Mouse (Mus musculus) mature B cell (primary cell): ENCODE data around the gene Aamdc.

Source experiments
- in situ Hi-C: fragments of 300-500 bp; cut with MboI; formaldehyde crosslinking; loops from 2 replicates; pipeline ENCODE4 v1.14.3; 2019

The Aamdc gene

GRCm38 (mm10) chr7:97579067-97579975 lies at the start of gene Aamdc, which contains the start of gene Rsf1:
TSS of gene Aamdc (minus strand) at chr7:97579497.
TSS of gene Rsf1 (plus strand) at chr7:97579889.
- in situ Hi-C loops: no loop called here

- in situ Hi-C loops: no loop called here
Observed at GRCm38 (mm10) chr7:97623402-97623801, 44.1 kb upstream of the Aamdc start.

- in situ Hi-C loops: no loop called here
Observed at GRCm38 (mm10) chr7:97622676-97623075, 43.4 kb upstream of the Aamdc start.

- in situ Hi-C loops: no loop called here
Observed at GRCm38 (mm10) chr7:97621346-97621745, 42.0 kb upstream of the Aamdc start.

- in situ Hi-C loops: no loop called here
Observed at GRCm38 (mm10) chr7:97598548-97598947, 19.3 kb upstream of the Aamdc start.

GRCm38 (mm10) chr7:97593535-97593934 lies 14.2 kb upstream of the Aamdc start:
- in situ Hi-C loops: no loop called here

- in situ Hi-C loops: no loop called here
Observed at GRCm38 (mm10) chr7:97592396-97592795, 13.1 kb upstream of the Aamdc start.

- in situ Hi-C loops: no loop called here
Observed at GRCm38 (mm10) chr7:97591336-97591735, 12.0 kb upstream of the Aamdc start.

GRCm38 (mm10) chr7:97590488-97590887 lies 11.2 kb upstream of the Aamdc start:
- in situ Hi-C loops: no loop called here

GRCm38 (mm10) chr7:97588506-97588905 lies 9.2 kb upstream of the Aamdc start:
- in situ Hi-C loops: no loop called here

GRCm38 (mm10) chr7:97580843-97581214 lies 1.5 kb upstream of the Aamdc start:
- in situ Hi-C loops: no loop called here

- in situ Hi-C loops: no loop called here
Observed at GRCm38 (mm10) chr7:97579976-97580842, 912 bp upstream of the Aamdc start.

- in situ Hi-C loops: no loop called here
Observed at GRCm38 (mm10) chr7:97578361-97579066, 783 bp downstream of the Aamdc start.

- in situ Hi-C loops: no loop called here
Observed at GRCm38 (mm10) chr7:97570389-97570788, 8.9 kb downstream of the Aamdc start.

GRCm38 (mm10) chr7:97569372-97569771 lies 9.9 kb downstream of the Aamdc start:
- in situ Hi-C loops: no loop called here

GRCm38 (mm10) chr7:97563576-97563975 lies 15.7 kb downstream of the Aamdc start:
- in situ Hi-C loops: no loop called here

- in situ Hi-C loops: no loop called here
Observed at GRCm38 (mm10) chr7:97550673-97551072, 28.6 kb downstream of the Aamdc start.

GRCm38 (mm10) chr7:97549301-97549700 lies 30.0 kb downstream of the Aamdc start:
- in situ Hi-C loops: no loop called here

- in situ Hi-C loops: no loop called here
Observed at GRCm38 (mm10) chr7:97546462-97546861, 32.8 kb downstream of the Aamdc start.

GRCm38 (mm10) chr7:97536571-97536970 lies 42.7 kb downstream of the Aamdc start:
- in situ Hi-C loops: no loop called here

- in situ Hi-C loops: no loop called here
Observed at GRCm38 (mm10) chr7:97535531-97535930, 43.8 kb downstream of the Aamdc start.

- in situ Hi-C loops: no loop called here
Observed at GRCm38 (mm10) chr7:97519935-97520334, 59.4 kb downstream of the Aamdc start.
